Comparison of ENCODE assay signal across 8 mouse cellular contexts in the genomic region with DNA sequence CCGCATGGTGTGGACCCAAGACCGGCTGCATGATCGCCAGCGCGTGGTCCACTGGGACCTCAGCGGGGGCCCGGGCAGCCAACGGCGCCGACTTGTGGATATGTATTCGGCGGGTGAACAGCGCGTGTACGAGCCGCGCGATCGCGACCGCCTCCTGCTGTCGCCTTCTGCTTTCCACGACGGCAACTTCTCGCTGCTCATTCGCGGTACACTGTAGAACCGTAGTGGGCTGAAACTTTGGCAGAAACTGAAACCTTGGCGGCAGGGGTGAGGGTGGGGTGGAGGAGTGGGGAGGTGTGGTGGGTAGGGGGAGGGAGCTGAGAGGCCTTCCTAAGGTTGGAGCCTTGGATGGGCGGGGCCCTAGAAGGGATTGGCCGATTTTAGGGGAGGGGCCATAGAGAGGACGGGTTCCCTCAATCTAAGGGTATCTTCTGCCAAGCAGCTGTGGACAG. TPM values are rescaled to one million over a fixed set of nuclear protein-coding genes. Genes with fewer than 3 reads are reported as not detected.
DNase-seq lines count a peak whose midpoint lies in the region; ATAC-seq lines count a peak whose summit lies in the region.

No protein-coding gene starts in this region.

- no peaks in the 10 kb centered on the region for H3K9me3 ChIP-seq in lung, embryonic 15.5 days
- no peaks in the 10 kb centered on the region for H3K9me3 ChIP-seq in neural tube, embryonic 15.5 days (replicated peaks)

- ATAC-seq in lung, embryonic 15.5 days (ENCODE audit: borderline replicate concordance, extremely low read depth, low FRiP score, low TSS enrichment), result peak; percentile 14
- peak; percentile 32; the same call in 1 of the 2 replicates for ATAC-seq in neural tube, embryonic 15.5 days (ENCODE audit: low FRiP score)

- DNase-seq in 3T3-L1 (ENCODE audit: low read depth, low spot score), result peak; percentile 38
- peak; percentile 77 for DNase-seq in Muller cell, postnatal 12 days (ENCODE audit: inconsistent ontology term)
- peak; percentile 69 for DNase-seq in embryo, embryonic 9.5 days (ENCODE audit: extremely low spot score)
- peak; percentile 53 for DNase-seq in heart, adult 8-10 months (ENCODE audit: low spot score)
- peak; percentile 70 for DNase-seq in kidney, adult 18-20 months
- peak; percentile 9 for DNase-seq in urinary bladder, postnatal 10 days (ENCODE audit: low spot score)

- H3K4me1 ChIP-seq in lung, embryonic 15.5 days, result peaks cover 47% of the 10 kb centered on the region
- H3K4me1 ChIP-seq in neural tube, embryonic 15.5 days, result peaks cover 22% of the 10 kb centered on the region

- peak overlapping the region; percentile 60 for H3K4me3 ChIP-seq in lung, embryonic 15.5 days
- H3K4me3 ChIP-seq in neural tube, embryonic 15.5 days (replicated peaks), result peak overlapping the region; percentile 36

- WGBS in lung, embryonic 15.5 days, result 1% methylated on average over 32 of the region's 32 CpGs
- whole genome bisulfite sequencing in neural tube, embryonic 15.5 days, result under 1% methylated on average over 32 of the region's 32 CpGs

- H3K27ac ChIP-seq in lung, embryonic 15.5 days, result peak overlapping the region; percentile 95; the same call in 1 of the 2 replicates
- no peak overlapping the region for H3K27ac ChIP-seq in neural tube, embryonic 15.5 days (replicated peaks)

- no peaks in the 10 kb centered on the region for H3K27me3 ChIP-seq in lung, embryonic 15.5 days
- H3K27me3 ChIP-seq in neural tube, embryonic 15.5 days (replicated peaks), result peaks cover 13% of the 10 kb centered on the region

- peak overlapping the region; percentile 86 for H3K4me2 ChIP-seq in lung, embryonic 15.5 days
- H3K4me2 ChIP-seq in neural tube, embryonic 15.5 days, result peak overlapping the region; percentile 63

- H3K9ac ChIP-seq in lung, embryonic 15.5 days, result peak overlapping the region; percentile 65
- peak overlapping the region; percentile 33 for H3K9ac ChIP-seq in neural tube, embryonic 15.5 days (replicated peaks)

- H3K36me3 ChIP-seq in lung, embryonic 15.5 days, result peaks cover 12% of the 10 kb centered on the region
- no peaks in the 10 kb centered on the region for H3K36me3 ChIP-seq in neural tube, embryonic 15.5 days

RNA-seq across cellular contexts. Expression of a gene that starts 1.5 kb away (rescaled TPM):
- total RNA-seq in heart, adult 8-10 months (2022), result 10 to 100 TPM; 19.7 to 30.4 (median 24.4) TPM
- polyA plus RNA-seq in lung, embryonic 15.5 days (2015; fragmentation: Nextera tagmentation; extraction: Ambion mirVana), result 194 and 223 TPM in 2 replicates
- 28.3 and 35.4 TPM in 2 replicates for polyA plus RNA-seq in neural tube, embryonic 15.5 days (2015; fragmentation: Nextera tagmentation; extraction: Ambion mirVana)

RNA-seq across cellular contexts. Expression of a gene that starts 6.2 kb away (rescaled TPM):
- total RNA-seq in heart, adult 8-10 months (2022), result 10 to 100 TPM; 41.3 to 50.7 (median 49.8) TPM
- 14.0 and 14.7 TPM in 2 replicates for polyA plus RNA-seq in lung, embryonic 15.5 days (2015; fragmentation: Nextera tagmentation; extraction: Ambion mirVana)
- 11.5 and 28.6 TPM in 2 replicates for polyA plus RNA-seq in neural tube, embryonic 15.5 days (2015; fragmentation: Nextera tagmentation; extraction: Ambion mirVana)

RNA-seq across cellular contexts. Expression of a gene that starts 10.0 kb away (rescaled TPM):
- 100 to 1,000 TPM; 112 to 128 (median 117) TPM for total RNA-seq in heart, adult 8-10 months (2022)
- polyA plus RNA-seq in lung, embryonic 15.5 days (2015; fragmentation: Nextera tagmentation; extraction: Ambion mirVana), result 143 and 146 TPM in 2 replicates
- polyA plus RNA-seq in neural tube, embryonic 15.5 days (2015; fragmentation: Nextera tagmentation; extraction: Ambion mirVana), result 147 and 152 TPM in 2 replicates

RNA-seq across cellular contexts. Expression of a gene that starts 22.1 kb away (rescaled TPM):
- total RNA-seq in heart, adult 8-10 months (2022), result under 1 TPM; 0.17 to 0.19 (median 0.19) TPM
- 0.34 and 0.36 TPM in 2 replicates for polyA plus RNA-seq in lung, embryonic 15.5 days (2015; fragmentation: Nextera tagmentation; extraction: Ambion mirVana)
- polyA plus RNA-seq in neural tube, embryonic 15.5 days (2015; fragmentation: Nextera tagmentation; extraction: Ambion mirVana), result 0.36 and 0.46 TPM in 2 replicates

RNA-seq across cellular contexts. Expression of a gene that starts 28.2 kb away (rescaled TPM):
- 1 to 10 TPM; 7.3 to 9.9 (median 8.6) TPM for total RNA-seq in heart, adult 8-10 months (2022)
- 14.5 and 15.2 TPM in 2 replicates for polyA plus RNA-seq in lung, embryonic 15.5 days (2015; fragmentation: Nextera tagmentation; extraction: Ambion mirVana)
- polyA plus RNA-seq in neural tube, embryonic 15.5 days (2015; fragmentation: Nextera tagmentation; extraction: Ambion mirVana), result 28.0 and 29.0 TPM in 2 replicates

Comparison
In these comparisons a context has a peak if more than half of its experiments do, and no peak if none do; other contexts are left out.
1. DNase-seq: peak in every context shown above with its lines; median percentile 77 in Muller cell, postnatal 12 days; 70 in kidney, adult 18-20 months; 69 in embryo, embryonic 9.5 days; 53 in heart, adult 8-10 months; 38 in 3T3-L1; 9 in urinary bladder, postnatal 10 days.